Mouse (Mus musculus) megakaryocyte-erythroid progenitor cell, adult 5-6 weeks (primary cell): ENCODE data around the gene Ptpa. TPM values are rescaled to one million over a fixed set of nuclear protein-coding genes. Genes with fewer than 3 reads are reported as not detected.

ENCODE experiments used
- ATAC-seq: replicated peaks from 2 replicates; pipeline ENCODE4 v1.8.0; 2016; ENCODE audit warnings: mild to moderate bottlenecking, inconsistent platforms; ENCODE audit not compliant: severe bottlenecking, poor library complexity, low FRiP score, low TSS enrichment
- total RNA-seq, 2 experiments: library from RNA; stranded (forward) in 1 of 2; stranded (reverse) in 1 of 2; fragments of 200-1000, 215-1000 nt in 1 of 2; fragments of >200 nt in 1 of 2; fragmentation: Nextera tagmentation in 1 of 2; gene quantifications; 2 replicates each; pipeline ENCODE4 v1.2.3; 2014 to 2017

Gene Ptpa
- total RNA-seq, 2 experiments from 2014 or later: 93.5 to 237 TPM

- no peak for ATAC-seq
These were observed 5.6 kb downstream of the Ptpa start for GRCm38 (mm10) chr2:30421432-30421831.

- peak; percentile 58 for ATAC-seq
These were observed 13.3 kb downstream of the Ptpa start for GRCm38 (mm10) chr2:30429156-30429555.

- peak; percentile 56 for ATAC-seq
These were observed 19.7 kb downstream of the Ptpa start for GRCm38 (mm10) chr2:30435326-30436155.

- no peak for ATAC-seq
These were observed 20.3 kb downstream of the Ptpa start for GRCm38 (mm10) chr2:30436156-30436545.

- no peak for ATAC-seq
These were observed 21.0 kb downstream of the Ptpa start for GRCm38 (mm10) chr2:30436809-30437208.

GRCm38 (mm10) chr2:30437791-30438190, 22.0 kb downstream of the Ptpa start:
- no peak for ATAC-seq

- no peak for ATAC-seq
These were observed 23.8 kb downstream of the Ptpa start for GRCm38 (mm10) chr2:30439631-30440030.

GRCm38 (mm10) chr2:30440211-30440700, 24.4 kb downstream of the Ptpa start:
- no peak for ATAC-seq

GRCm38 (mm10) chr2:30440701-30441517, 25.1 kb downstream of the Ptpa start:
- ATAC-seq: peak; percentile 58

GRCm38 (mm10) chr2:30441518-30442497, 26.0 kb downstream of the Ptpa start:
- no peak for ATAC-seq

GRCm38 (mm10) chr2:30442498-30442890, 26.7 kb downstream of the Ptpa start:
- no peak for ATAC-seq

- ATAC-seq: no peak
These were observed 27.4 kb downstream of the Ptpa start for GRCm38 (mm10) chr2:30443281-30443680.

GRCm38 (mm10) chr2:30444006-30444405, 28.2 kb downstream of the Ptpa start:
- no peak for ATAC-seq

- ATAC-seq: no peak
These were observed 28.6 kb downstream of the Ptpa start for GRCm38 (mm10) chr2:30444450-30444849.

- ATAC-seq: no peak
These were observed 29.5 kb downstream of the Ptpa start for GRCm38 (mm10) chr2:30445312-30445711.

GRCm38 (mm10) chr2:30446891-30447826, 31.3 kb downstream of the Ptpa start:
- ATAC-seq: no peak

GRCm38 (mm10) chr2:30448371-30448770, 32.5 kb downstream of the Ptpa start:
- no peak for ATAC-seq

- ATAC-seq: no peak
These were observed 34.7 kb downstream of the Ptpa start for GRCm38 (mm10) chr2:30450530-30450929.
